Mouse (Mus musculus) heart, adult 2 months (tissue): Measurements from ENCODE around the gene Dctpp1.

Source experiments
- CTCF ChIP-seq: fragments of 200-600 bp; IDR thresholded peaks from 2 replicates; pipeline ENCODE4 v1.8.1; 2022; ENCODE audit warnings: antibody characterized with exemption, mild to moderate bottlenecking, moderate library complexity
- EP300 ChIP-seq: fragments of 200-500 bp; IDR thresholded peaks from 2 replicates; pipeline ENCODE4 v1.6.1; 2011; ENCODE audit warnings: low read depth, low read length, control low read depth; ENCODE audit not compliant: insufficient read depth

DNA sequence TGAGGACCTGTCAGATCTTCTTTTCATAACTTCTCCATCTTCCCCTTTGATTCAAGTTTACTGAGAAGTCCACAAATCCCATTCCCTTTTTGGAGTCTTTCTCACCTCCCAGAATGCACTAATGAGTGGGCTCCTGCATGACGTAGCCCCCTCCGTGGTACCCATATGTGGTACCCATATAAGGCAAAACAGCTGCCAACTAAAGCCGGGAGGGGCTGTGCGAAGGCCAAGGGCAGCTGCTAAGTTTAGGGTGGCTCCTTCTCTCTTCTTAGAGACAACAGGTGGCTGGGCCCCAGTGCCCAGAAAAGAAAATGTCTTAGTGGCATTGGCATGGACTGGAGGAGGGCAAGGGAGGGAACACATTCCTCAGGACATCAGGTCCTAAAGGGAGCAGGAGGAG is 50.2 kb downstream of the Dctpp1 start:
- no peak for TF ChIP-seq CTCF
- no peak for TF ChIP-seq EP300
